ENCODE assay signal across 26 mouse cellular contexts in the genomic region with DNA sequence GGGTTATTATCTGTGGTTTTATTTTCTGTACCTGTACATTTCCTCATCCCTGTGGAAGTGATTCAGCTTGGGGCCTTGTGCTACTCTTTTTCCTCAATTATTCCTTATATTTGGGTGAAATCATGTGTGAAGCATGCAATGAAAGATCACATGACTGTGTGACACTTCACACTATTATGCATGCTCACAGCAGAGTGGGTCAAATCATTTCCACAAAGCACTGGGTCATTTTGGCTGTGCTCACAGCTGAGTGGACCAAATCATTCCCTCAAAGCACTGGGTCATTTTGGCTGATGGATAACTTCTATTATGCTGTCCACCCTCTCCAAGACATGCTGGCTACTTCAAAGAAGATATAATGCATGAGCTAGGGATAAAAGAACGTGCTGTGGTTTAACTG. TPM values are rescaled to one million over a fixed set of nuclear protein-coding genes. Genes with fewer than 3 reads are reported as not detected.
A peak's percentile ranks its signal among the peaks of the same experiment; 100 is the strongest.
DNase-seq lines count a peak whose midpoint lies in the region; ATAC-seq and TF ChIP-seq lines count a peak whose summit lies in the region.
"Had no signal": no experiment of that assay in that cellular context is flagged by ENCODE, and none has a peak within 500 bp of the region (broad histone marks: within the 10 kb centered on the region; RNA-seq: fewer than 3 reads in every experiment).

No protein-coding gene starts in this region.

- DNase-seq in hindbrain, embryonic 11.5 days (ENCODE audit: low spot score): no peak
- no peak for DNase-seq in hindbrain, embryonic 10.5 days (ENCODE audit: low spot score)
- DNase-seq in midbrain, embryonic 11.5 days (ENCODE audit: low spot score, missing footprints): no peak
- DNase-seq in midbrain, embryonic 10.5 days (ENCODE audit: low spot score): no peak
- no peak for DNase-seq in neural tube, embryonic 11.5 days (ENCODE audit: low spot score)
- DNase-seq in brain, embryonic 14.5 days (ENCODE audit: low read depth): peak; percentile 7
- DNase-seq in ovary, adult 18-20 months (ENCODE audit: low spot score): no peak
- DNase-seq: adrenal gland, adult 8-10 months; adrenal gland, postnatal 25 days; cerebellum, adult 18-20 months; cerebellum, adult 9-10 months; cerebellum, postnatal 14 days; gastrocnemius, postnatal 25 days; heart, adult 2 months; heart, postnatal 14 days had no signal

- H3K9ac ChIP-seq in hindbrain, embryonic 11.5 days (ENCODE audit: low read depth, low read length): no peak overlapping the region
- H3K9ac ChIP-seq in midbrain, embryonic 11.5 days (ENCODE audit: low read length): no peak overlapping the region
- no peak overlapping the region for H3K9ac ChIP-seq in neural tube, embryonic 11.5 days (ENCODE audit: low read length)
- no peak overlapping the region for H3K9ac ChIP-seq in neural tube, embryonic 15.5 days (replicated peaks)
- H3K9ac ChIP-seq: embryonic facial prominence, embryonic 13.5 days; forebrain, embryonic 12.5 days; forebrain, embryonic 15.5 days; heart, embryonic 13.5 days had no signal

- H3K36me3 ChIP-seq in hindbrain, embryonic 11.5 days (ENCODE audit: control insufficient read depth, insufficient read depth, low read length): no peaks in the 10 kb centered on the region
- H3K36me3 ChIP-seq in hindbrain, embryonic 10.5 days: no peaks in the 10 kb centered on the region
- no peaks in the 10 kb centered on the region for H3K36me3 ChIP-seq in midbrain, embryonic 11.5 days (ENCODE audit: control insufficient read depth, insufficient read depth, low read length)
- no peaks in the 10 kb centered on the region for H3K36me3 ChIP-seq in midbrain, embryonic 10.5 days
- H3K36me3 ChIP-seq in neural tube, embryonic 11.5 days (ENCODE audit: control insufficient read depth, insufficient read depth, low read length): no peaks in the 10 kb centered on the region
- no peaks in the 10 kb centered on the region; the same call in 1 of the 2 replicates for H3K36me3 ChIP-seq in neural tube, embryonic 15.5 days
- H3K36me3 ChIP-seq: embryonic facial prominence, embryonic 10.5 days; embryonic facial prominence, embryonic 13.5 days; forebrain, embryonic 12.5 days; forebrain, embryonic 15.5 days; heart, embryonic 10.5 days; heart, embryonic 13.5 days had no signal

- no peak overlapping the region for H3K27ac ChIP-seq in hindbrain, embryonic 11.5 days (ENCODE audit: low read depth, low read length)
- H3K27ac ChIP-seq in hindbrain, embryonic 10.5 days: no peak overlapping the region
- H3K27ac ChIP-seq in midbrain, embryonic 11.5 days (ENCODE audit: low read depth, low read length): no peak overlapping the region
- no peak overlapping the region for H3K27ac ChIP-seq in midbrain, embryonic 10.5 days (replicated peaks)
- H3K27ac ChIP-seq in neural tube, embryonic 11.5 days (ENCODE audit: low read depth, low read length): no peak overlapping the region
- no peak overlapping the region for H3K27ac ChIP-seq in neural tube, embryonic 15.5 days (replicated peaks)
- H3K27ac ChIP-seq: embryonic facial prominence, embryonic 10.5 days; embryonic facial prominence, embryonic 13.5 days; forebrain, embryonic 12.5 days; forebrain, embryonic 15.5 days; heart, adult 2 months; heart, embryonic 10.5 days; heart, embryonic 13.5 days had no signal

- H3K4me2 ChIP-seq in hindbrain, embryonic 11.5 days (replicated peaks; ENCODE audit: low read depth, low read length): no peak overlapping the region
- no peak overlapping the region for H3K4me2 ChIP-seq in midbrain, embryonic 11.5 days
- H3K4me2 ChIP-seq in neural tube, embryonic 11.5 days (ENCODE audit: low read depth): no peak overlapping the region
- H3K4me2 ChIP-seq in neural tube, embryonic 15.5 days: no peak overlapping the region
- H3K4me2 ChIP-seq: embryonic facial prominence, embryonic 13.5 days; forebrain, embryonic 12.5 days; forebrain, embryonic 15.5 days; heart, embryonic 13.5 days had no signal

- no peak for TF ChIP-seq CTCF in brain, embryonic 14.5 days (IDR thresholded peaks at IDR 0.05; ENCODE audit: borderline replicate concordance, extremely low read depth, insufficient read depth, insufficient read length)

- no peaks in the 10 kb centered on the region for H3K27me3 ChIP-seq in hindbrain, embryonic 11.5 days (ENCODE audit: control insufficient read depth, insufficient read depth, low read length)
- H3K27me3 ChIP-seq in hindbrain, embryonic 10.5 days (ENCODE audit: insufficient read depth, poor library complexity, severe bottlenecking): no peaks in the 10 kb centered on the region
- H3K27me3 ChIP-seq in midbrain, embryonic 11.5 days (ENCODE audit: control insufficient read depth, insufficient read depth, low read length): no peaks in the 10 kb centered on the region
- H3K27me3 ChIP-seq in midbrain, embryonic 10.5 days (ENCODE audit: low read depth, poor library complexity, severe bottlenecking): no peaks in the 10 kb centered on the region
- no peaks in the 10 kb centered on the region for H3K27me3 ChIP-seq in neural tube, embryonic 11.5 days (ENCODE audit: control insufficient read depth, insufficient read depth, low read length)
- H3K27me3 ChIP-seq in neural tube, embryonic 15.5 days (replicated peaks): no peaks in the 10 kb centered on the region
- H3K27me3 ChIP-seq: embryonic facial prominence, embryonic 13.5 days; forebrain, embryonic 12.5 days; forebrain, embryonic 15.5 days; heart, embryonic 13.5 days had no signal

- 30% methylated on average over 1 of the region's 1 CpGs for WGBS in hindbrain, embryonic 11.5 days
- WGBS in hindbrain, embryonic 10.5 days: 32% methylated on average over 1 of the region's 1 CpGs
- WGBS in midbrain, embryonic 11.5 days: 43% methylated on average over 1 of the region's 1 CpGs
- 56% methylated on average over 1 of the region's 1 CpGs for whole genome bisulfite sequencing in midbrain, embryonic 10.5 days
- WGBS in neural tube, embryonic 11.5 days: 30% methylated on average over 1 of the region's 1 CpGs
- WGBS in neural tube, embryonic 15.5 days: 12% methylated on average over 1 of the region's 1 CpGs

- no peaks in the 10 kb centered on the region for H3K4me1 ChIP-seq in hindbrain, embryonic 11.5 days (replicated peaks; ENCODE audit: control insufficient read depth, insufficient read depth, low read length)
- 0 out of 2 replicates have a peak, but pooled peaks cover 3% of the 10 kb centered on the region for H3K4me1 ChIP-seq in hindbrain, embryonic 10.5 days (replicated peaks)
- no peaks in the 10 kb centered on the region for H3K4me1 ChIP-seq in midbrain, embryonic 11.5 days (ENCODE audit: control insufficient read depth, insufficient read depth, low read length)
- no peaks in the 10 kb centered on the region for H3K4me1 ChIP-seq in midbrain, embryonic 10.5 days
- no peaks in the 10 kb centered on the region for H3K4me1 ChIP-seq in neural tube, embryonic 11.5 days (ENCODE audit: control insufficient read depth, insufficient read depth, low read length)
- H3K4me1 ChIP-seq in neural tube, embryonic 15.5 days: no peaks in the 10 kb centered on the region
- H3K4me1 ChIP-seq: embryonic facial prominence, embryonic 10.5 days; embryonic facial prominence, embryonic 13.5 days; forebrain, embryonic 12.5 days; forebrain, embryonic 15.5 days; heart, embryonic 10.5 days; heart, embryonic 13.5 days had no signal

- H3K9me3 ChIP-seq in hindbrain, embryonic 11.5 days (ENCODE audit: control insufficient read depth, low read length): no peaks in the 10 kb centered on the region
- no peaks in the 10 kb centered on the region for H3K9me3 ChIP-seq in hindbrain, embryonic 10.5 days
- no peaks in the 10 kb centered on the region for H3K9me3 ChIP-seq in midbrain, embryonic 11.5 days (ENCODE audit: control insufficient read depth, low read length)
- no peaks in the 10 kb centered on the region for H3K9me3 ChIP-seq in midbrain, embryonic 10.5 days (replicated peaks)
- no peaks in the 10 kb centered on the region for H3K9me3 ChIP-seq in neural tube, embryonic 11.5 days (ENCODE audit: control insufficient read depth, low read length)
- no peaks in the 10 kb centered on the region for H3K9me3 ChIP-seq in neural tube, embryonic 15.5 days (replicated peaks)
- H3K9me3 ChIP-seq: embryonic facial prominence, embryonic 10.5 days; embryonic facial prominence, embryonic 13.5 days; forebrain, embryonic 12.5 days; forebrain, embryonic 15.5 days; heart, embryonic 10.5 days; heart, embryonic 13.5 days had no signal

- peak; percentile 73 for ATAC-seq in hindbrain, embryonic 11.5 days (ENCODE audit: low FRiP score)
- ATAC-seq in midbrain, embryonic 11.5 days (ENCODE audit: low FRiP score): 0 out of 2 replicates have a peak, but pooled peaks have one; percentile 35
- ATAC-seq in neural tube, embryonic 11.5 days (ENCODE audit: insufficient read depth, low FRiP score, low TSS enrichment): peak; percentile 77; the same call in 1 of the 2 replicates
- no peak for ATAC-seq in neural tube, embryonic 15.5 days (ENCODE audit: low FRiP score)
- ATAC-seq: activated CD4-positive, CD25-positive, alpha-beta regulatory T cell, adult 4 months; CD4-positive, CD25-positive, alpha-beta regulatory T cell, adult 4 months; forebrain, embryonic 15.5 days had no signal

- H3K4me3 ChIP-seq in hindbrain, embryonic 11.5 days (ENCODE audit: low read depth, low read length): no peak overlapping the region
- H3K4me3 ChIP-seq in hindbrain, embryonic 10.5 days: no peak overlapping the region
- no peak overlapping the region for H3K4me3 ChIP-seq in midbrain, embryonic 11.5 days (ENCODE audit: low read depth, low read length)
- H3K4me3 ChIP-seq in midbrain, embryonic 10.5 days: no peak overlapping the region
- H3K4me3 ChIP-seq in neural tube, embryonic 11.5 days (ENCODE audit: low read depth, low read length): no peak overlapping the region
- no peak overlapping the region for H3K4me3 ChIP-seq in neural tube, embryonic 15.5 days (replicated peaks)
- H3K4me3 ChIP-seq: embryonic facial prominence, embryonic 10.5 days; embryonic facial prominence, embryonic 13.5 days; erythroblast, embryonic 14.5 days; forebrain, embryonic 12.5 days; forebrain, embryonic 15.5 days; heart, adult 2 months; heart, embryonic 10.5 days; heart, embryonic 13.5 days had no signal

- no peak for TF ChIP-seq POLR2A in brain, embryonic 14.5 days (IDR thresholded peaks at IDR 0.05; ENCODE audit: borderline replicate concordance, extremely low read depth, insufficient read depth, insufficient read length, poor library complexity, severe bottlenecking)

RNA-seq across cellular contexts. Expression of gene Gabrb3, which starts 6.6 kb away (rescaled TPM):
- 14.5 and 15.0 TPM in 2 replicates for polyA plus RNA-seq in hindbrain, embryonic 11.5 days (2014; fragmentation: Nextera tagmentation; extraction: Ambion mirVana)
- 5.1 and 7.0 TPM in 2 replicates for polyA plus RNA-seq in hindbrain, embryonic 10.5 days (2016; fragmentation: Nextera tagmentation; extraction: Ambion mirVana)
- 11.7 and 13.3 TPM in 2 replicates for polyA plus RNA-seq in midbrain, embryonic 11.5 days (2014; fragmentation: Nextera tagmentation; extraction: Ambion mirVana)
- polyA plus RNA-seq in midbrain, embryonic 10.5 days (2016; fragmentation: Nextera tagmentation; extraction: Ambion mirVana): 4.0 and 6.0 TPM in 2 replicates
- 12.6 and 14.2 TPM in 2 replicates for polyA plus RNA-seq in neural tube, embryonic 11.5 days (2014; fragmentation: Nextera tagmentation; extraction: Ambion mirVana)
- polyA plus RNA-seq in neural tube, embryonic 15.5 days (2015; fragmentation: Nextera tagmentation; extraction: Ambion mirVana): 53.7 and 59.1 TPM in 2 replicates
- polyA plus RNA-seq in brain, embryonic 14.5 days (2012; rRNA removed): 29.5 and 54.0 TPM in 2 replicates
- polyA plus RNA-seq: C2C12; CD4-positive, CD25-positive, alpha-beta regulatory T cell, adult 4 months; erythroblast, embryonic 14.5 days had no signal

RNA-seq across cellular contexts. Expression of gene Gabrg3, which starts 25.9 kb away (rescaled TPM):
- 0.29 and 0.46 TPM in 2 replicates for polyA plus RNA-seq in hindbrain, embryonic 11.5 days (2014; fragmentation: Nextera tagmentation; extraction: Ambion mirVana)
- 0.02 TPM in 1 of 2 replicates, not detected in the other for polyA plus RNA-seq in hindbrain, embryonic 10.5 days (2016; fragmentation: Nextera tagmentation; extraction: Ambion mirVana)
- 0.03 and 0.31 TPM in 2 replicates for polyA plus RNA-seq in midbrain, embryonic 11.5 days (2014; fragmentation: Nextera tagmentation; extraction: Ambion mirVana)
- polyA plus RNA-seq in midbrain, embryonic 10.5 days (2016; fragmentation: Nextera tagmentation; extraction: Ambion mirVana): 0.12 and 0.14 TPM in 2 replicates
- 0.99 and 1.2 TPM in 2 replicates for polyA plus RNA-seq in neural tube, embryonic 11.5 days (2014; fragmentation: Nextera tagmentation; extraction: Ambion mirVana)
- 10.3 and 12.3 TPM in 2 replicates for polyA plus RNA-seq in neural tube, embryonic 15.5 days (2015; fragmentation: Nextera tagmentation; extraction: Ambion mirVana)
- 2.2 and 3.3 TPM in 2 replicates for polyA plus RNA-seq in brain, embryonic 14.5 days (2012; rRNA removed)
- polyA plus RNA-seq: C2C12; CD4-positive, CD25-positive, alpha-beta regulatory T cell, adult 4 months; erythroblast, embryonic 14.5 days had no signal
